Mouse (Mus musculus) spleen, adult 2 months (tissue): ENCODE data around the gene Ehd3. TPM values are rescaled to one million over a fixed set of nuclear protein-coding genes. Genes with fewer than 3 reads are reported as not detected.

Experiments
- DNase-seq, 2 experiments: peaks; one replicate each; pipeline versions ENCODE4 v3.0.0 to v3.0.0-alpha.2; 2012 to 2021; ENCODE audit warnings: low spot score in 2 of 2, low read depth in 1 of 2
- H3K27ac ChIP-seq: fragments of 200-500 bp; 2 replicates; pipeline ENCODE4 v1.5.1; 2012; ENCODE audit warnings: low read length, inconsistent platforms; ENCODE audit not compliant: insufficient read depth
- H3K27me3 ChIP-seq: fragments of 200-500 bp; 2 replicates; pipeline ENCODE4 v1.6.1; 2012; ENCODE audit warnings: mild to moderate bottlenecking, moderate library complexity, low read length, inconsistent platforms; ENCODE audit not compliant: control insufficient read depth, insufficient read depth
- H3K36me3 ChIP-seq: fragments of 200-500 bp; 2 replicates; pipeline ENCODE4 v1.6.1; 2012; ENCODE audit warnings: mild to moderate bottlenecking, low read length, inconsistent platforms; ENCODE audit not compliant: control insufficient read depth, insufficient read depth
- H3K4me1 ChIP-seq: fragments of 200-500 bp; 2 replicates; pipeline ENCODE4 v1.6.1; 2011; ENCODE audit warnings: inconsistent platforms; ENCODE audit not compliant: control insufficient read depth, insufficient read depth, insufficient read length
- H3K4me3 ChIP-seq: fragments of 200-500 bp; 2 replicates; pipeline ENCODE4 v1.5.1; 2011; ENCODE audit warnings: mild to moderate bottlenecking, inconsistent platforms; ENCODE audit not compliant: insufficient read depth, insufficient read length; ENCODE audit errors: extremely low read depth
- CTCF ChIP-seq: fragments of 200-500 bp; IDR thresholded peaks from 2 replicates; pipeline ENCODE4 v1.5.1; 2011; ENCODE audit warnings: mild to moderate bottlenecking, inconsistent platforms; ENCODE audit not compliant: insufficient read depth, insufficient read length, insufficient replicate concordance; ENCODE audit errors: extremely low read depth
- POLR2A ChIP-seq: fragments of 200-500 bp; IDR thresholded peaks from 2 replicates; pipeline ENCODE4 v1.6.1; 2011; ENCODE audit warnings: low read depth, low read length, inconsistent platforms
- WGBS: fragments of 180-500 bp; shearing (Covaris S2); methylation state at CpG from one replicate; pipeline ENCODE4 v1.1.7; 2018; 5-methylcytosine and 5-hydroxymethylcytosine counted together
- polyA plus RNA-seq: library from polyadenylated mRNA; depleted of rRNA; stranded (reverse); fragments of >200 nt; gene quantifications from 2 replicates; pipeline ENCODE4 v1.2.3, GENCODE M21; 2012

Ehd3 gene
- polyA plus RNA-seq, 1 experiment, result 20.3 TPM

- TF ChIP-seq POLR2A (no peak), CTCF (no peak)
- peak; percentile 41 to 60 for DNase-seq
- 41% methylated on average over 6 of the region's 6 CpGs for WGBS
These were observed 10.7 kb downstream of the Ehd3 start for GRCm38 (mm10) chr17:73814500-73815190.

GRCm38 (mm10) chr17:73817697-73818380 is 13.9 kb downstream of the Ehd3 start:
- Histone ChIP-seq H3K4me1 (peaks cover 33% of the 10 kb centered on the region), H3K27me3 (no peaks in the 10 kb centered on the region), H3K4me3 (no peak overlapping the region), H3K27ac (no peak overlapping the region), H3K36me3 (no peaks in the 10 kb centered on the region)
- DNase-seq, result no peak
- WGBS, result 82% methylated on average over 9 of the region's 9 CpGs
- TF ChIP-seq POLR2A (no peak), CTCF (no peak)

More at GRCm38 (mm10) chr17:73814500-73815190, 10.7 kb downstream of the Ehd3 start:
- Histone ChIP-seq H3K27ac (peak overlapping the region; percentile 81), H3K4me1 (peaks cover 20% of the 10 kb centered on the region; the same call in 1 of the 2 replicates), H3K27me3 (no peaks in the 10 kb centered on the region), H3K4me3 (no peak overlapping the region), H3K36me3 (no peaks in the 10 kb centered on the region)

- Histone ChIP-seq H3K4me1 (peaks cover 30% of the 10 kb centered on the region), H3K27ac (peak overlapping the region; percentile 34), H3K4me3 (no peak overlapping the region), H3K36me3 (no peaks in the 10 kb centered on the region), H3K27me3 (no peaks in the 10 kb centered on the region)
- TF ChIP-seq CTCF (no peak), POLR2A (no peak)
- WGBS, result 64% methylated on average over 4 of the region's 4 CpGs
- DNase-seq, result no peak
These were observed 15.0 kb downstream of the Ehd3 start for GRCm38 (mm10) chr17:73818936-73819335.

- no peak for DNase-seq
These were observed 16.8 kb downstream of the Ehd3 start for GRCm38 (mm10) chr17:73820726-73821125.

GRCm38 (mm10) chr17:73822255-73822654 is 18.3 kb downstream of the Ehd3 start:
- peaks cover 24% of the 10 kb centered on the region for H3K4me1 ChIP-seq
- peaks cover 2% of the 10 kb centered on the region; the same call in 1 of the 2 replicates for H3K36me3 ChIP-seq
- H3K4me3 ChIP-seq, result no peak overlapping the region
- no peaks in the 10 kb centered on the region for H3K27me3 ChIP-seq
- peak overlapping the region; percentile 67 for H3K27ac ChIP-seq
- TF ChIP-seq POLR2A, result no peak
- no peak for TF ChIP-seq CTCF
- peak in 1 of 2 experiments; percentile 39 for DNase-seq
- WGBS, result 39% methylated on average over 4 of the region's 4 CpGs

More at GRCm38 (mm10) chr17:73820726-73821125, 16.8 kb downstream of the Ehd3 start:
- TF ChIP-seq POLR2A, result no peak
- TF ChIP-seq CTCF, result no peak
- Histone ChIP-seq H3K4me3 (no peak overlapping the region), H3K4me1 (peaks cover 24% of the 10 kb centered on the region), H3K27me3 (no peaks in the 10 kb centered on the region), H3K27ac (no peak overlapping the region), H3K36me3 (no peaks in the 10 kb centered on the region)
- WGBS, result 90% methylated on average over 4 of the region's 4 CpGs

- peaks cover 24% of the 10 kb centered on the region for H3K4me1 ChIP-seq
- H3K27me3 ChIP-seq, result no peaks in the 10 kb centered on the region
- DNase-seq, result no peak
- peaks cover 2% of the 10 kb centered on the region; the same call in 1 of the 2 replicates for H3K36me3 ChIP-seq
- H3K4me3 ChIP-seq, result no peak overlapping the region
- H3K27ac ChIP-seq, result peak overlapping the region; percentile 67
- 79% methylated on average over 17 of the region's 17 CpGs for WGBS
- no peak for TF ChIP-seq POLR2A
- no peak for TF ChIP-seq CTCF
These were observed 19.4 kb downstream of the Ehd3 start for GRCm38 (mm10) chr17:73823121-73824021.

- peaks cover 21% of the 10 kb centered on the region for H3K4me1 ChIP-seq
- DNase-seq, result no peak
- H3K27ac ChIP-seq, result no peak overlapping the region
- TF ChIP-seq POLR2A, result no peak
- no peak for TF ChIP-seq CTCF
- 93% methylated on average over 6 of the region's 6 CpGs for WGBS
- peaks cover 2% of the 10 kb centered on the region; the same call in 1 of the 2 replicates for H3K36me3 ChIP-seq
- H3K4me3 ChIP-seq, result no peak overlapping the region
- no peaks in the 10 kb centered on the region for H3K27me3 ChIP-seq
These were observed 20.0 kb downstream of the Ehd3 start for GRCm38 (mm10) chr17:73824022-73824340.
